1 mouse cellular context compared by ENCODE assay signal in the genomic region with DNA sequence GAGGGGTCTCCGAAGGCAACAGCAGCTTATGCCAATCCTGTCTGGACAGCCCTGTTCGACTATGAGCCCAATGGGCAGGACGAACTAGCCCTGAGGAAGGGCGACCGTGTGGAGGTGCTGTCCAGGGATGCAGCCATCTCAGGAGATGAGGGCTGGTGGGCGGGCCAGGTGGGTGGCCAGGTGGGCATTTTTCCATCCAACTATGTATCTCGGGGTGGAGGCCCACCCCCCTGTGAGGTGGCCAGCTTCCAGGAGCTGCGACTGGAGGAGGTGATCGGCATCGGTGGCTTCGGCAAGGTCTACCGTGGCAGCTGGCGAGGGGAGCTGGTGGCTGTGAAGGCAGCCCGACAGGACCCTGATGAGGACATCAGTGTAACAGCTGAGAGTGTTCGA.
TF ChIP-seq lines count a peak whose summit lies in the region.

No protein-coding gene starts in this region.

TF ChIP-seq in MEL, 35 proteins besides CTCF, POLR2A, EP300 and RAD21:
- TF ChIP-seq SMC3 (IDR thresholded peaks at IDR 0.05; ENCODE audit: low read depth, low read length) = no peak
- TF ChIP-seq JUND (IDR thresholded peaks at IDR 0.05; ENCODE audit: low read depth, low read length) = no peak
- no peak for TF ChIP-seq TAL1 (IDR thresholded peaks at IDR 0.05; ENCODE audit: low read length)
- no peak for TF ChIP-seq ZC3H11A (IDR thresholded peaks at IDR 0.05; ENCODE audit: low read depth, low read length)
